Mouse (Mus musculus) liver, embryonic 12.5 days (tissue): ENCODE measurements around the gene Cemip. TPM values are rescaled to one million over a fixed set of nuclear protein-coding genes. Genes with fewer than 3 reads are reported as not detected.

Source experiments
- ATAC-seq: fragments of 200-750 bp; cut with Nextera tagmentation; 2 replicates; pipeline ENCODE4 v1.8.0; 2017; ENCODE audit warnings: moderate number of reproducible peaks, mild to moderate bottlenecking, moderate library complexity
- H3K27ac ChIP-seq: fragments of 300-500 bp; sonication (generic); 2 replicates; pipeline ENCODE4 v1.5.1; 2016; ENCODE audit warnings: mild to moderate bottlenecking
- H3K27me3 ChIP-seq: fragments of 300-500 bp; sonication (generic); replicated peaks from 2 replicates; pipeline ENCODE4 v1.6.1; 2016; ENCODE audit warnings: mild to moderate bottlenecking, moderate library complexity
- H3K36me3 ChIP-seq: fragments of 300-500 bp; sonication (generic); 2 replicates; pipeline ENCODE4 v1.6.1; 2016; ENCODE audit warnings: mild to moderate bottlenecking, moderate library complexity
- H3K4me1 ChIP-seq: fragments of 300-500 bp; sonication (generic); 2 replicates; pipeline ENCODE4 v1.6.1; 2016
- H3K4me2 ChIP-seq: fragments of 300-500 bp; sonication (generic); 2 replicates; pipeline ENCODE4 v1.6.1; 2016; ENCODE audit warnings: mild to moderate bottlenecking, moderate library complexity
- H3K4me3 ChIP-seq: fragments of 300-500 bp; sonication (generic); 2 replicates; pipeline ENCODE4 v1.5.1; 2016; ENCODE audit warnings: mild to moderate bottlenecking, moderate library complexity
- H3K9ac ChIP-seq: fragments of 300-500 bp; sonication (generic); 2 replicates; pipeline ENCODE4 v1.6.1; 2016; ENCODE audit warnings: mild to moderate bottlenecking, moderate library complexity
- H3K9me3 ChIP-seq: fragments of 300-500 bp; sonication (generic); replicated peaks from 2 replicates; pipeline ENCODE4 v1.6.1; 2016; ENCODE audit warnings: mild to moderate bottlenecking, moderate library complexity
- WGBS: fragments of 180-500 bp; shearing (Covaris S2); methylation state at CpG from one replicate; pipeline ENCODE4 v1.1.7; 2016; ENCODE audit not compliant: insufficient replicate concordance; 5-methylcytosine and 5-hydroxymethylcytosine counted together
- polyA plus RNA-seq: library from polyadenylated mRNA; unstranded; fragments of >200 nt; fragmentation: Nextera tagmentation; extraction: Ambion mirVana; gene quantifications from 2 replicates; pipeline ENCODE4 v1.2.1, GENCODE M21; 2016

The Cemip gene
- polyA plus RNA-seq, 1 experiment from 2014 or later, result 0.05 TPM

- Histone ChIP-seq H3K4me2 (no peak overlapping the region), H3K27ac (no peak overlapping the region), H3K27me3 (peaks cover 41% of the 10 kb centered on the region), H3K4me1 (0 out of 2 replicates have a peak, but pooled peaks cover 4% of the 10 kb centered on the region), H3K36me3 (no peaks in the 10 kb centered on the region), H3K9me3 (no peaks in the 10 kb centered on the region), H3K4me3 (no peak overlapping the region), H3K9ac (no peak overlapping the region)
- 12% methylated on average over 1 of the region's 1 CpGs for WGBS
- ATAC-seq, result no peak
Observed at GRCm38 (mm10) chr7:84089777-84090176, 3.5 kb upstream of the Cemip start.

GRCm38 (mm10) chr7:84088971-84089370, 2.7 kb upstream of the Cemip start:
- Histone ChIP-seq H3K36me3 (no peaks in the 10 kb centered on the region), H3K27me3 (peaks cover 47% of the 10 kb centered on the region), H3K27ac (no peak overlapping the region), H3K9me3 (no peaks in the 10 kb centered on the region), H3K4me1 (0 out of 2 replicates have a peak, but pooled peaks cover 4% of the 10 kb centered on the region), H3K4me3 (no peak overlapping the region), H3K4me2 (no peak overlapping the region), H3K9ac (no peak overlapping the region)
- no peak for ATAC-seq
- WGBS, result 5% methylated on average over 4 of the region's 4 CpGs

GRCm38 (mm10) chr7:84088191-84088590, 1.9 kb upstream of the Cemip start:
- H3K4me1 ChIP-seq, result 0 out of 2 replicates have a peak, but pooled peaks cover 4% of the 10 kb centered on the region
- H3K27ac ChIP-seq, result no peak overlapping the region
- no peak overlapping the region for H3K4me2 ChIP-seq
- no peak overlapping the region for H3K4me3 ChIP-seq
- no peaks in the 10 kb centered on the region for H3K9me3 ChIP-seq
- 64% methylated on average over 3 of the region's 3 CpGs for whole genome bisulfite sequencing
- H3K9ac ChIP-seq, result no peak overlapping the region
- H3K27me3 ChIP-seq, result peaks cover 48% of the 10 kb centered on the region
- no peaks in the 10 kb centered on the region for H3K36me3 ChIP-seq
- ATAC-seq, result no peak

GRCm38 (mm10) chr7:84085049-84085945, 1.0 kb downstream of the Cemip start:
- H3K4me3 ChIP-seq, result no peak overlapping the region
- ATAC-seq, result no peak
- no peak overlapping the region for H3K27ac ChIP-seq
- H3K4me2 ChIP-seq, result no peak overlapping the region
- no peaks in the 10 kb centered on the region for H3K9me3 ChIP-seq
- peaks cover 48% of the 10 kb centered on the region for H3K27me3 ChIP-seq
- 0 out of 2 replicates have a peak, but pooled peaks cover 4% of the 10 kb centered on the region for H3K4me1 ChIP-seq
- H3K9ac ChIP-seq, result no peak overlapping the region
- no peaks in the 10 kb centered on the region for H3K36me3 ChIP-seq
- 7% methylated on average over 39 of the region's 39 CpGs for WGBS

GRCm38 (mm10) chr7:84077257-84078013, 8.9 kb downstream of the Cemip start:
- no peaks in the 10 kb centered on the region for H3K9me3 ChIP-seq
- no peaks in the 10 kb centered on the region for H3K27me3 ChIP-seq
- no peak overlapping the region for H3K4me3 ChIP-seq
- 66% methylated on average over 7 of the region's 7 CpGs for WGBS
- ATAC-seq, result no peak
- no peaks in the 10 kb centered on the region for H3K4me1 ChIP-seq
- no peak overlapping the region for H3K9ac ChIP-seq
- no peak overlapping the region for H3K27ac ChIP-seq
- H3K36me3 ChIP-seq, result no peaks in the 10 kb centered on the region
- no peak overlapping the region for H3K4me2 ChIP-seq

GRCm38 (mm10) chr7:84074266-84074665, 12.0 kb downstream of the Cemip start:
- Histone ChIP-seq H3K27ac (no peak overlapping the region), H3K27me3 (no peaks in the 10 kb centered on the region), H3K9me3 (no peaks in the 10 kb centered on the region), H3K4me3 (no peak overlapping the region), H3K4me1 (no peaks in the 10 kb centered on the region), H3K9ac (no peak overlapping the region), H3K36me3 (no peaks in the 10 kb centered on the region), H3K4me2 (no peak overlapping the region)
- no peak for ATAC-seq
- 37% methylated on average over 8 of the region's 8 CpGs for WGBS

- 45% methylated on average over 3 of the region's 3 CpGs for WGBS
- H3K27ac ChIP-seq, result no peak overlapping the region
- no peak overlapping the region for H3K9ac ChIP-seq
- no peak overlapping the region for H3K4me3 ChIP-seq
- no peaks in the 10 kb centered on the region for H3K9me3 ChIP-seq
- no peaks in the 10 kb centered on the region for H3K4me1 ChIP-seq
- H3K27me3 ChIP-seq, result no peaks in the 10 kb centered on the region
- H3K36me3 ChIP-seq, result no peaks in the 10 kb centered on the region
- no peak overlapping the region for H3K4me2 ChIP-seq
- ATAC-seq, result no peak
Observed at GRCm38 (mm10) chr7:84073856-84074255, 12.4 kb downstream of the Cemip start.

GRCm38 (mm10) chr7:84068931-84069330, 17.4 kb downstream of the Cemip start:
- ATAC-seq, result no peak
- Histone ChIP-seq H3K9ac (no peak overlapping the region), H3K4me1 (no peaks in the 10 kb centered on the region), H3K9me3 (no peaks in the 10 kb centered on the region), H3K4me2 (no peak overlapping the region), H3K27me3 (no peaks in the 10 kb centered on the region), H3K4me3 (no peak overlapping the region), H3K36me3 (no peaks in the 10 kb centered on the region), H3K27ac (no peak overlapping the region)
- WGBS, result 65% methylated on average over 5 of the region's 5 CpGs

- Histone ChIP-seq H3K36me3 (no peaks in the 10 kb centered on the region), H3K9me3 (no peaks in the 10 kb centered on the region), H3K4me2 (no peak overlapping the region), H3K27ac (no peak overlapping the region), H3K4me3 (no peak overlapping the region), H3K9ac (no peak overlapping the region), H3K4me1 (no peaks in the 10 kb centered on the region), H3K27me3 (no peaks in the 10 kb centered on the region)
- ATAC-seq, result no peak
- WGBS, result 68% methylated on average over 7 of the region's 7 CpGs
Observed at GRCm38 (mm10) chr7:84059799-84060198, 26.5 kb downstream of the Cemip start.

- no peak for ATAC-seq
- WGBS, result 65% methylated on average over 7 of the region's 7 CpGs
- Histone ChIP-seq H3K27ac (no peak overlapping the region), H3K27me3 (no peaks in the 10 kb centered on the region), H3K4me2 (no peak overlapping the region), H3K36me3 (no peaks in the 10 kb centered on the region), H3K9me3 (no peaks in the 10 kb centered on the region), H3K4me3 (no peak overlapping the region), H3K9ac (no peak overlapping the region), H3K4me1 (no peaks in the 10 kb centered on the region)
Observed at GRCm38 (mm10) chr7:84055961-84056629, 30.2 kb downstream of the Cemip start.

- no peaks in the 10 kb centered on the region for H3K9me3 ChIP-seq
- ATAC-seq, result no peak
- H3K27ac ChIP-seq, result no peak overlapping the region
- H3K4me2 ChIP-seq, result no peak overlapping the region
- no peaks in the 10 kb centered on the region for H3K4me1 ChIP-seq
- no peak overlapping the region for H3K4me3 ChIP-seq
- WGBS, result 75% methylated on average over 7 of the region's 7 CpGs
- no peaks in the 10 kb centered on the region for H3K36me3 ChIP-seq
- H3K9ac ChIP-seq, result no peak overlapping the region
- no peaks in the 10 kb centered on the region for H3K27me3 ChIP-seq
Observed at GRCm38 (mm10) chr7:84053856-84054255, 32.4 kb downstream of the Cemip start.

GRCm38 (mm10) chr7:84051423-84051822, 34.9 kb downstream of the Cemip start:
- Histone ChIP-seq H3K4me1 (no peaks in the 10 kb centered on the region), H3K27ac (no peak overlapping the region), H3K4me3 (no peak overlapping the region), H3K4me2 (no peak overlapping the region), H3K9ac (no peak overlapping the region), H3K9me3 (no peaks in the 10 kb centered on the region), H3K36me3 (no peaks in the 10 kb centered on the region), H3K27me3 (no peaks in the 10 kb centered on the region)
- ATAC-seq, result no peak
- WGBS, result 54% methylated on average over 4 of the region's 4 CpGs
